Mouse (Mus musculus): ENCODE measurements around the gene Use1. TPM values are rescaled to one million over a fixed set of nuclear protein-coding genes. Genes with fewer than 3 reads are reported as not detected.
A peak's percentile ranks its signal among the peaks of the same experiment; 100 is the strongest.
"Not testable (repeated sequence)": the region's sequence is repeated elsewhere in the genome, so short reads cannot be mapped to it uniquely, and the experiment has no call there.

Gene Use1
- total RNA-seq (2021), result 100 to 1,000 TPM; 100 to 109 TPM
- long read RNA-seq, experiment 1, partial matches to known transcripts, result 0 of 3 reads
- long read RNA-seq, experiment 1, other reads (novel, unspliced or antisense), result 2 of 3 reads
- long read RNA-seq, experiment 2, partial matches to known transcripts, result 0 of 6 reads
- long read RNA-seq, experiment 2, other reads (novel, unspliced or antisense), result 4 of 6 reads

- DNase-seq (ENCODE audit: low spot score), result peak; percentile 91
Measured at GRCm38 (mm10) chr8:71366771-71367528, at the start of gene Use1. Gene Use1 (plus strand): TSS chr8:71366848.

GRCm38 (mm10) chr8:71318610-71319009 lies 48.0 kb upstream of the Use1 start:
- not testable (repeated sequence) for DNase-seq (ENCODE audit: low spot score)

GRCm38 (mm10) chr8:71319760-71320159 lies 46.9 kb upstream of the Use1 start:
- DNase-seq (ENCODE audit: low spot score), result not testable (repeated sequence)

GRCm38 (mm10) chr8:71322939-71323338 lies 43.7 kb upstream of the Use1 start:
- no peak for DNase-seq (ENCODE audit: low spot score)

GRCm38 (mm10) chr8:71324848-71325247 lies 41.8 kb upstream of the Use1 start:
- DNase-seq (ENCODE audit: low spot score), result peak; percentile 39

GRCm38 (mm10) chr8:71337834-71338233 lies 28.8 kb upstream of the Use1 start:
- DNase-seq (ENCODE audit: low spot score), result not testable (repeated sequence)

GRCm38 (mm10) chr8:71340625-71341024 lies 26.0 kb upstream of the Use1 start:
- peak; percentile 26 for DNase-seq (ENCODE audit: low spot score)

GRCm38 (mm10) chr8:71346581-71346980 lies 20.1 kb upstream of the Use1 start:
- DNase-seq (ENCODE audit: low spot score), result no peak

- no peak for DNase-seq (ENCODE audit: low spot score)
Measured at GRCm38 (mm10) chr8:71351117-71351516, 15.5 kb upstream of the Use1 start.

- DNase-seq (ENCODE audit: low spot score), result no peak
Measured at GRCm38 (mm10) chr8:71351520-71351919, 15.1 kb upstream of the Use1 start.

GRCm38 (mm10) chr8:71358026-71358425 lies 8.6 kb upstream of the Use1 start:
- DNase-seq (ENCODE audit: low spot score), result no peak

- no peak for DNase-seq (ENCODE audit: low spot score)
Measured at GRCm38 (mm10) chr8:71367529-71368176, 1.0 kb downstream of the Use1 start.

- no peak for DNase-seq (ENCODE audit: low spot score)
Measured at GRCm38 (mm10) chr8:71368366-71368765, 1.7 kb downstream of the Use1 start.

- DNase-seq (ENCODE audit: low spot score), result no peak
Measured at GRCm38 (mm10) chr8:71369040-71369718, 2.5 kb downstream of the Use1 start.

GRCm38 (mm10) chr8:71370711-71371235 lies 4.1 kb downstream of the Use1 start:
- DNase-seq (ENCODE audit: low spot score), result no peak

GRCm38 (mm10) chr8:71371236-71371848 lies 4.7 kb downstream of the Use1 start, which contains the start of gene Ocel1:
Gene Ocel1 (plus strand): TSS chr8:71371298.
- DNase-seq (ENCODE audit: low spot score), result peak; percentile 97

GRCm38 (mm10) chr8:71372427-71372826 lies 5.8 kb downstream of the Use1 start:
- no peak for DNase-seq (ENCODE audit: low spot score)

- no peak for DNase-seq (ENCODE audit: low spot score)
Measured at GRCm38 (mm10) chr8:71373000-71373399, 6.4 kb downstream of the Use1 start.

GRCm38 (mm10) chr8:71374616-71375206 lies 8.1 kb downstream of the Use1 start:
- no peak for DNase-seq (ENCODE audit: low spot score)

- DNase-seq (ENCODE audit: low spot score), result peak; percentile 60
Measured at GRCm38 (mm10) chr8:71375581-71376422, 9.2 kb downstream of the Use1 start.
